Mouse (Mus musculus): ENCODE measurements around the gene Alk.

The Alk gene

DNA sequence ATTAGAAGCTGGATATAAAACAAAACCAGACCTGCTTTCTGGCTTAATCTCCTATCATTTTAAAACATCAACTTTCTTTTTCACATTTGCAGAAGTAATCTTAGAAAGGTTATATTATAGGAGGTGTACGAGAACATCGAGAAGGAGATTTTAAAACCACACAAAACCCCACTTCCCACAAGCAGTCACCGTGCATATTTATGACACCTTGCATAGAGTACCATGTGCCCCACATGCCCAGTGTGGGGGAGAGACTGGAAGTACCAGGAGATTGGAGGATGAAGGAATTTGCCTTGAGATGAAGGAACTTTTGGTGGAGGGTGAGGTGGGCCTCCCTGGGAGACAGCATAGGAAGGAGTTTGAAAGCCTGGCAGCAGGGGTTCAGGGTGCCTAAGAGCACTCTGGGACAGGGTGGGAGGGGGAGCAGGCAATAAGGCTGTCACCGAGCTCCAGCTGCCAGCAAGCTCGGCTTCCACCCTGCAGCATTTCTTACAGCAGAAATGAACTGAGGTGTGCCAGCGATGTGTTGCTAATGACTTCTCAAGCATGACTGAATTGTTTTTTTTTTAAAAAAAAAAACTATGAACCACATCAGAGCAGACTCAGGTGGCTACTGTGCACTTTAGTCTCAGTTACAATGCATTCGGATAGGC, 459.4 kb downstream of the Alk start:
- DNase-seq (ENCODE audit: low spot score in 2 of 2) = no peak

GRCm38 (mm10) chr17:72144461-72144860, 460.0 kb downstream of the Alk start:
- no peak for DNase-seq (ENCODE audit: low spot score in 2 of 2)

DNA sequence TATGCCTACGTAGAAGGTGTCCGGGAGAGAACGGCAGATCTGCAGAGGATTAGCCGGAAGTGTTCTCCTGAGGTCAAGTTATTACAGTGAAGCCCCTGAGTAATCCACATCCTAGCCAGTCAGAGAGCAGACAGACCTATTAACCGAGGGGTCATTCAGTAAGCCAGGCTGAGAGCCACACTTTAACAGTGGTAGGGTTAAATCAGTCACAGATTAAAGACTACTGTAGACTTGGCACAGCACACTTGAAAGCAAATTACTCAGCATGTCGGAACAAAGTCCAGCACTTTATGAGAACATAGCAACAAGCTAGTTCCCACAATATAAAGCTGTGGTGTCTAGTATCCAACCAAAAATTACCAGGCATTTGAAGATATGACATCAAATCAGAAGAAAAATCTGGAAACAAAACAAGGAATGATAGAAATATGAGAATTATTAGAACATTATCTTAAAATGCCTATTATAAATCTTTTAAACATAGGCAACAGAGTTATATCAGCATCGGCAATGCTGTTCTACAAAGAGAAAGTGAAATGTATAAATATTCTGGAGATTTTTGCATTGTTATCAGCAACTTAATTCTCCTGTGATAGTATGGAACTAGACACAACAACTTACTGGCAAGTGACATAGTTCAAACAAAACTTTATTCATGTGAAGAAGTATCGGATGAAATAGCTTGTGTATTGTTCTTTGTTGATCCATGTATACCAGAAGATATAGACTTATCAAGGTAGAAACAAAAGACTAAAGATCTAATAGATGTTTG, 472.1 kb downstream of the Alk start:
- DNase-seq (ENCODE audit: low spot score in 2 of 2) = no peak

DNA sequence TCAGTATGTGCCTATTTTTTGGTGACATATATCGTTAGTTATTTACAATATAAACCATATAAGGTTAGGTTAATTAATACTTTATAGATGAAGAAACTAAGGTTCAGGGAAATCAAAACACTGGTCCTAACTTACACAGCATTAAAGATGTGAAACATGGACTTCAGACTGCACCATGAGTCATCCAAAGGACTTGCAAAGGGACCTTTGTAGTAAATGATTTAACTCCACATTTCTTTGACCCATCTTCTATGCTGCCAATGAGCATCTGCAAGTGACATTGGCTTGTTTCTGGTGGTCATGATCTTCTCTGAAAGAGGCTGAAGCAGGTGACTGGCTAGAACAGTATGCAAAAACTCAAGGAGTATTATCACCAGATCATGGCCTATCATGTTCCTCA, 482.8 kb downstream of the Alk start:
- DNase-seq (ENCODE audit: low spot score in 2 of 2) = no peak

DNA sequence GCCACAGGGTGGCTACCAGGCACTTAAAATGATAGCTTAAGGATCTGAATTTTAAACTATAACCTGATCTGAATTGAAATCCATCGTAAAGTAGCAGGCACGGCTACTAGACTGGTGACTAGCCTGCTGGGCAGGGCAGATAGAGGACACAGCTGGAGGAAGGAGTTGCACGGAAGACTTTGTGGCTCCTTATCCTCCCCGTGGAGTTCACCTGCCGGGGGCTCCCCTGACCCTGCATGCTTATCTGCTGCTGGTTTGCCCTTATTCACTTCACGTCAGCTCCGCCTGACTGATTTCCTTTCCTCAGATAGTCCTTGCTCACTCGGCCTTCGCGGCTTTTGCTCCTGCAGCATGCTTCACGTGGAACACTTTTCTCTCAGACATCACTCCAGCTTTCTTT, 484.1 kb downstream of the Alk start:
- no peak for DNase-seq (ENCODE audit: low spot score in 2 of 2)

- DNase-seq (ENCODE audit: low spot score in 2 of 2) = no peak
These were observed 486.1 kb downstream of the Alk start for GRCm38 (mm10) chr17:72118376-72118775.

- DNase-seq (ENCODE audit: low spot score in 2 of 2) = no peak
These were observed 489.0 kb downstream of the Alk start for GRCm38 (mm10) chr17:72115271-72115944.

GRCm38 (mm10) chr17:72112004-72112403, 492.4 kb downstream of the Alk start:
- no peak for DNase-seq (ENCODE audit: low spot score in 2 of 2)

DNA sequence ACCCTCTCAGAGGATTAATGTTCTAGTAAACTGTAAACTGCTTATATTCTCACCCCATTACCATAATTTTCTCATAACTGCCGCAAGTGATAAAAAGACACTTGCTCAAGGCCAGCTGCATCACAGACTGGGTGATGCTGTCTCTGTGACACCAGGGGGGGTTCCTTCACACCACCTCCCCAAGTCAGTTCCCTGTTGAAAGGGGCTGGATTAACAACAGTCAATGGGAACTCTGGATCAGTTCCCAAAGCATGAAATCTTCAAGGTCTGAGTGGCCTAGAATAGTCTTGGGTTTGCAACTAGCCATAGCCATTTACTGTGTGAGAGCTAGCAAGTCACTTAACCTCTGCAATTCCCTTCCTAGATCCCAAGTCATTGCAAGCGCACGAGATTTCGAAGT, 492.9 kb downstream of the Alk start:
- DNase-seq (ENCODE audit: low spot score in 2 of 2) = no peak

DNA sequence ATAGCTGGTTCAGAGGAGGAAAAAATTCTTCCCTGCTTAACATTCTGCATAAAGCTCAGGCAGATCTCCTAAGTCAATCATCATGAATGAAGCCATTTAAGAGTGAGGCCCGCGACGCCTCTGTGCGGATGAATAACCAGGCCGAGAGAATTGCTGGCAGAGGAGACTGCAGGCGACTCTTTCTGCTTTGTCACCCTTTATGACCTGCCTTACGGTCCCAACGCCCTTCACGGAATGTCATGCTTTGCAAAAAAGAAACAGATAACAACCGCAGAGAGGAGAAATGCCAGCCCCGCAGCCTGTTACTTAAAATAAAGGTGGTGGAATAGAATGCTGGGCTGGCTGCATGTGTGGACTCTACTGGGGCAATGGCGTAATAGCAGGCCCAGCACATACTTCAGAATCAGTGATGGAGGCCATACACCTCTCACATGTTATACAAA, 517.1 kb downstream of the Alk start:
- no peak for DNase-seq (ENCODE audit: low spot score in 2 of 2)

DNA sequence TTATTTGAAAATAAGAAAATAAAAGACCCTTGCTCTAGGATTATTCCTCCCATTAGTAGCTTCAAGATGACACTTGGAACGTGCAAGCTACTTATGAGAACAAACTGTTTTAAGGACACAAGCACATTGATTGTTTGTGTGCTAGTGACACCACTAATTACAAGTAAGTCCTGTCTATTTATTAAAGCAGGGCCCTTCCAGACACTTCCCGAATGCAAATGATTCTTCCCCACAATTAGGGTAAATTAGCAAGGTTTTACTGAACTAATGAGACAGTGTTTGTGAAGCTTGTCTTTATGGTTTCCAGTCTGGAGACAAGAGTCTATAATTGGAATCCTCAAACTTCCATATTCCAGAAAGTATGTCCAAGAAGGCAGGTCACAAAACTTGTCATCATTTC, 523.0 kb downstream of the Alk start:
- no peak for DNase-seq (ENCODE audit: low spot score in 2 of 2)

DNA sequence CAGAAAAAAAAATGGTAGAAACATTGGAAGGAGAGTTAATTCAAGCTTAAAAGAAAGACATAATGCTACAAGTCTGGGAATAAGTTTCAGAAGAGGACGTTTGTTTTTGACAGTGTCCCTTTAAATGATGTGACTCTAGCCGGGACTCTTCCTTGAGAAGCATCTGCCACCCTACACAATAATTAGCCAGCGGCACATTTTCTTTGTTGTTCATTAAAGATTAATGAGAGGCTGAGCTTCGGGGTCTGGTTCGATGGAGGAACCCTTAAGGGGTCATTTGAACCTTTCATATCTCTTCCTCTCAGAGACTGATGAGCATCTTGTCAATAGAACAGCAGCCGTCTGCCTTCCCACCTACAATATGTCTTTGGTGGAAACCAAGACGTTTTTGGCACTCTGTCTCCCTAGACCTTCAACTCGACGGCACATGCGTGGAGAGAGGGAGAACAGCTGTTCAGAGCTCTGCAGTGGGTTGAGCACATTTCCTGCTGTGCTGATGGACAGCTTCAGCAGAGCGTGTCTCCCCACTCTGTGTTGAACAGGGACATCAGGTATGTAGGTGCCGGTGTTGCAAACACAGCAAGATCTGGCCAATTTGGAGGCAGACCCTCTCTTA, 528.0 kb downstream of the Alk start:
- DNase-seq (ENCODE audit: low spot score in 2 of 2) = no peak

DNA sequence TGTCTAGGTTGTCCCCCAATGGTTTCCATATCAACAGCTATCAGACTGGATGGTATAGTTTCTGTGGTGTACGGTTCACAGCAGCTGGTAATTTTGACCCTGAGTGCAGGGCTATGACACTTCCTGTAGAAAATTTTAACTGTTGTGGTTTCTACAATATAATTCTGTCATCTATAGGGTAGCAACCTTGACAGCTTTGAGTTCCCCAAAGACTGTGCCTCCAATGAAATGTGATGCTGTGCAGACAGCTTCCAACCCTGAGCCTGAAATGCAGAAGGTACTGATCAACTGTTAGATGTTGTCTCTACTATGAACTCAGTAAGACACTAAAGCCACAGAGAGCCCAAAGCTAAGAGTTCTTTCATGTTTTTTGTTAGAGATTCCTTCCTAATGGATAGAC, 532.6 kb downstream of the Alk start:
- DNase-seq (ENCODE audit: low spot score in 2 of 2) = no peak

DNA sequence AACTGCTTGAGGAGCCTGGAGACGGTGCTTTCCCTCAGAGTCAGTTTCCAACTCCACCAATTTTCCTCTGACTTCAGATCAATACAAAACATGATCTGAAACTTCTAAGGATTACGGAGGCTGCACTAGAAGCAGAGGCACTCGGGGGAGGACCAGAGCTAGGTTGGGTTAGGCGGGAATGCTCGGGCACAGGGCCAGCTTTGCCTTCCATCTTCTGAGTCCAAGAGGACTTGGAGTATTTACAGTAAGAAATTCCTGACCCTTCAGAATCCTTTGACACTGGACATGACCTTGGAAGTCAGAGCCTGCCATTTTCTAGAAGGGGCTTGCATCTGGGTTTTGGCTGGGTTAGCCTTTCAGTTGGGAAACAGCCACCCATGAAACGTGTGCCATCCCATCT, 536.3 kb downstream of the Alk start:
- DNase-seq (ENCODE audit: low spot score in 2 of 2) = no peak

GRCm38 (mm10) chr17:72062978-72063377, 541.4 kb downstream of the Alk start:
- DNase-seq (ENCODE audit: low spot score in 2 of 2) = no peak

DNA sequence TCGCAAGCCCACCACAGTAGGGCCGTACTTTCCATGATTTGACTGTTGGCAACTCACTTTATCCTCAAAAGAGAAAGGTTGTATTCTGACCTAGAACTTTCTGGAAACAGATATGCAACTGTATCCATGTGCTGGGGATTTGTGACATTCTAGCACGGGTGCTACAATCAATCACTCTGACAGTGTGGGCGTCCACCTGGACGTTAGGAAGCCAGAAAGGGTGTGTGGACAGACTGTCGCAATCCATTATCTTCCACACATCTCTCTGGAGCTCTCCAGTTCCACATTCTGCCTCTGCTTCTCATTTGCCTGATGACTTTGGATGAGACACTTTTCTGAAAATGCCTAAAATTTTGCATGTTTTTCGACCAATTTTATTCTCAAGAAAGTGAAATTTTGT, 545.1 kb downstream of the Alk start:
- no peak for DNase-seq (ENCODE audit: low spot score in 2 of 2)

GRCm38 (mm10) chr17:72045671-72046070, 558.8 kb downstream of the Alk start:
- DNase-seq (ENCODE audit: low spot score in 2 of 2) = no peak

DNA sequence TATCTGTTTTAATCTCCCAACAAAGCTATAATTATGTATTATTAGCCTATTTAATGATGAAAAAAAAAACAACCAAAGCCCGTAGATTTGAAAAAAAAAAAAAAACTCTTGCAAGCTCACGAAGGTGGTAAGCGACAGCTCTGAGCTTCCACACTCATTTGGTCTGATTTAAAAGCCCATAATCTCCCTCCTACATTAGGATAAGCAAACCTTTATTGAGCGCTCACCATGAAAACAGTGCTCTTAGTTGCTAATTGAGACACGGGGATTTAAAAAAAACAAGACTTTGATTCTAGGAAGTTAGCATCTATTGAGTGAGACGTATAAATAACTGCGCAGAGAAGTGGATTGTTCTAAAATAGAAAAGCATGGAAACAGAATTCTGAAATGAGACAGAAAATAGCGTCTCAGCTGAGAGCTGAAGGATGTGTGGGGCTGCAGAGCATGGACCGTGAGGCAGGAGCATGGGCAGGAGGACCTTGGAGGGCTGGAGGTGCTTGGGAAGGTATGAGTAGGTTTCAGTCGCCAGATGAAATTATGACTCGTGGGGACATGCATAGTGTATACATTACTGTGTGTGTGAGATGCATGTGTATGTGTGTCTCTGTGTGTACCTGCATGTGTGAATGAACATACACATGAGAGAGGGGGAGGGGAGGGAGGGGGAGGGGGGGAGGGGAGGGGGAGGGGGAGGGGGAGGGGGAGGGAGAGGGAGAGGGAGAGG, 560.6 kb downstream of the Alk start:
- no peak for DNase-seq (ENCODE audit: low spot score in 2 of 2)

GRCm38 (mm10) chr17:72043001-72043666, 561.3 kb downstream of the Alk start:
- DNase-seq (ENCODE audit: low spot score in 2 of 2) = no peak

- no peak for DNase-seq (ENCODE audit: low spot score in 2 of 2)
These were observed 565.1 kb downstream of the Alk start for GRCm38 (mm10) chr17:72039176-72039948.

DNA sequence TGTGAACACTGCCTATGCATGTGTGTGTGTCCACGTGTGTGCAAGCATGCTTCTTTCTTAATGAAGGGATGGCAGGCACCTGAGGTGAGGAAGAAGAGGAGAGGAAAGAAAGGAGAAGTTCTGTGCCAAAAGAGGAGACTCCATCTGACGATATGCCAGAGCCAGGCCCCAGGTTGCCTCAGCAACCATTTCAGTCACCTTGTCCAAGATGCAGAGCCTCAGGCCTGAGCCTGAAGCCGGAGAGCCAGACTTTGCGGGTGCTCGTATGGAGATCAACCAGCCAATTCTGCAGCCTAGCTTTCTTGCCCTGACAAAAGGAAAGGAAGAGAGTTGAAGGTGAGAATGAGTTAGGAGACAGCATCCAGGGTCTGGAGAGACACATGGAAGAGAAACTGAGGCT, 566.1 kb downstream of the Alk start:
- DNase-seq (ENCODE audit: low spot score in 2 of 2) = no peak
